Mouse (Mus musculus): Measurements from ENCODE around the gene Nfatc2. TPM values are rescaled to one million over a fixed set of nuclear protein-coding genes. Genes with fewer than 3 reads are reported as not detected.

The Nfatc2 gene
- total and polyA plus RNA-seq, 3 experiments = not detected

DNA sequence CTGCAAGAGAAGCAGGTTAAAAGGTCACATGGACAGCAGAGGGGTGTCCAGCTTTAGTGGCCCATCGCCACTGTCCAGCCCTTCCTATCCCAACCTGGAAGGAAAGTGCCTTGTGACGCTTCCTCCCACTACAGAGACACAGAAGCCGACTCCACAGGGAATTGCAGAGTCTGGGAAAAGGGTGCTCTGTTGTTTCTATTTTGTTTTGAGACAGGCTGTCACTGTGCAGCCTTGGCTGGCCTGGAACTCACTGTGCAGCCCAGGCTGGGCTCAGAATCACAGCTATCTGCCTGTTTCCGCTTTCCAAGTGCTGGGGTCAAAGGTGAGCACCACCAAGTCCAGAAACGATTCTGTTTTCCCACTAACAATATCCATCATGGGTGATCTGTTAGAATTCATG, 167.3 kb downstream of the Nfatc2 start (continued):
- TF ChIP-seq MXI1 (IDR thresholded peaks at IDR 0.05; ENCODE audit: low read depth, low read length) (no peak), ZNF384 (IDR thresholded peaks at IDR 0.05; ENCODE audit: low read depth, low read length) (no peak)

DNA sequence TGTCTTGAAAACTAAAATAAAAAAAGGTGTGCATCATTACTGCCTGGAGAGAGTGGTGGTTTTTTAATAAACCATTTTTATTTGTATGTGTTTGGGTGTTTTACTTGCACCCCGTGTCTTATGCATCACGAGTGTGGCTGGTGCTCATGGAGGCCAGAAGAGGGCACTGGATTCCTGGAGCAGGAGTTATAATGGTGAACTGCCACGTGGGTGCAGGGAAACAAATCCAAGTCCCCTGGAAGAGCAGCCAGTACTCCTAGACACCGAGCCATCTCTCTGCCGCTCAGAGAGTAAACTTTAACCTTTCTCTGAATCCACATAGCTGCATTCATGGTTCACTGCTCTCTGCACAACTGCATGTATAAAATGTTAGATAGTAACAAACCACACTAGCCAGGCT, 168.1 kb downstream of the Nfatc2 start:
- no peak overlapping the region for H3K4me3 ChIP-seq (ENCODE audit: control insufficient read depth in 1 of 2, insufficient read depth in 1 of 2, low read depth in 2 of 2, low read length in 2 of 2)
- H3K27me3 ChIP-seq (ENCODE audit: control insufficient read depth in 1 of 2, insufficient read depth in 2 of 2, low read length in 2 of 2) = no peaks in the 10 kb centered on the region
- H3K4me1 ChIP-seq (ENCODE audit: control insufficient read depth in 1 of 2, insufficient read depth in 2 of 2, low read length in 2 of 2) = no peaks in the 10 kb centered on the region
- TF ChIP-seq USF2 (IDR thresholded peaks at IDR 0.05; ENCODE audit: borderline replicate concordance in 1 of 2, insufficient read depth in 1 of 2, low read depth in 1 of 2, low read length in 2 of 2) (no peak), RCOR1 (IDR thresholded peaks at IDR 0.05; ENCODE audit: low read depth, low read length) (no peak), TBP (IDR thresholded peaks at IDR 0.05; ENCODE audit: low read depth, low read length) (no peak), BHLHE40 (IDR thresholded peaks at IDR 0.05; ENCODE audit: borderline replicate concordance, low read depth, low read length) (no peak), RAD21 (IDR thresholded peaks at IDR 0.05; ENCODE audit: low read depth, low read length) (no peak)
- H3K9ac ChIP-seq (ENCODE audit: control insufficient read depth, low read depth, low read length, poor library complexity, severe bottlenecking) = no peak overlapping the region
- H3K79me2 ChIP-seq (ENCODE audit: control insufficient read depth, insufficient read depth, low read length, poor library complexity) = no peaks in the 10 kb centered on the region
- no peaks in the 10 kb centered on the region for H3K9me3 ChIP-seq (replicated peaks; ENCODE audit: insufficient read depth, low read length)
- no peaks in the 10 kb centered on the region for H3K36me3 ChIP-seq (ENCODE audit: control insufficient read depth in 1 of 2, insufficient read depth in 2 of 2, low read length in 2 of 2)
- no peak overlapping the region for H3K27ac ChIP-seq (ENCODE audit: control insufficient read depth, low read depth, low read length)
- no peak for DNase-seq (ENCODE audit: low read depth, low spot score)

DNA sequence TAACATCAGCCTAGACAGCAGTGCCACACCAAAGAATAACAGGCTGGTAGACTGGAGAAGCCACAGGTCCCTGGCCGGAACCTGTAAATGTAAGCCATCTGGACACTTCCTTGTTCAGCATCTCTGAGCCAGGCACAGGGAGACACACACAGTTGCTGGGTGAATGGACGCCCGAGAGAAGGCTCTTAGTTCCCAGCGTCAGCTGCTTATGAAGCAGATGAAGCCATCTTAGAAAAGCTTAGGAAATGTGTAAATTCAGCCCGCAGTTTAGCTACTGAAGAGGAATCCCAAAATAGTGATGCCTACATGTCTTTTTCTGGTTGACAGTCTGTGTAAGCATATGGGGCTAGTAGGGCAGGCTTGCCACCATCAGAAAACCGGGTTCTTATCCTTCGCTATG, 169.1 kb downstream of the Nfatc2 start:
- Histone ChIP-seq H3K9ac (ENCODE audit: control insufficient read depth, low read depth, low read length, poor library complexity, severe bottlenecking) (no peak overlapping the region), H3K27me3 (ENCODE audit: control insufficient read depth in 1 of 2, insufficient read depth in 2 of 2, low read length in 2 of 2) (no peaks in the 10 kb centered on the region), H3K36me3 (ENCODE audit: control insufficient read depth in 1 of 2, insufficient read depth in 2 of 2, low read length in 2 of 2) (no peaks in the 10 kb centered on the region), H3K9me3 (replicated peaks; ENCODE audit: insufficient read depth, low read length) (no peaks in the 10 kb centered on the region), H3K4me1 (ENCODE audit: control insufficient read depth in 1 of 2, insufficient read depth in 2 of 2, low read length in 2 of 2) (no peaks in the 10 kb centered on the region), H3K79me2 (ENCODE audit: control insufficient read depth, insufficient read depth, low read length, poor library complexity) (no peaks in the 10 kb centered on the region), H3K27ac (ENCODE audit: control insufficient read depth, low read depth, low read length) (no peak overlapping the region), H3K4me3 (ENCODE audit: control insufficient read depth in 1 of 2, insufficient read depth in 1 of 2, low read depth in 2 of 2, low read length in 2 of 2) (no peak overlapping the region)
- no peak for DNase-seq (ENCODE audit: low read depth, low spot score)
- TF ChIP-seq MAX (IDR thresholded peaks at IDR 0.05; ENCODE audit: low read length) (no peak), HCFC1 (IDR thresholded peaks at IDR 0.05; ENCODE audit: low read depth, low read length) (no peak), TCF12 (IDR thresholded peaks at IDR 0.05; ENCODE audit: low read depth, low read length) (no peak), CHD2 (IDR thresholded peaks at IDR 0.05; ENCODE audit: low read length) (no peak), EP300 (IDR thresholded peaks at IDR 0.05; ENCODE audit: low read depth in 1 of 2, low read length in 2 of 2) (no peak), E2F4 (IDR thresholded peaks at IDR 0.05; ENCODE audit: borderline replicate concordance, low read depth, low read length) (no peak), JUND (IDR thresholded peaks at IDR 0.05; ENCODE audit: low read depth, low read length) (no peak), MXI1 (IDR thresholded peaks at IDR 0.05; ENCODE audit: low read depth, low read length) (no peak), BHLHE40 (IDR thresholded peaks at IDR 0.05; ENCODE audit: borderline replicate concordance, low read depth, low read length) (no peak), USF2 (IDR thresholded peaks at IDR 0.05; ENCODE audit: borderline replicate concordance in 1 of 2, insufficient read depth in 1 of 2, low read depth in 1 of 2, low read length in 2 of 2) (no peak), ZMIZ1 (IDR thresholded peaks at IDR 0.05; ENCODE audit: low read depth, low read length) (no peak)

Measured in MEL (cell line).